Mouse (Mus musculus): Measurements from ENCODE around the gene Dnajc2.

DNA sequence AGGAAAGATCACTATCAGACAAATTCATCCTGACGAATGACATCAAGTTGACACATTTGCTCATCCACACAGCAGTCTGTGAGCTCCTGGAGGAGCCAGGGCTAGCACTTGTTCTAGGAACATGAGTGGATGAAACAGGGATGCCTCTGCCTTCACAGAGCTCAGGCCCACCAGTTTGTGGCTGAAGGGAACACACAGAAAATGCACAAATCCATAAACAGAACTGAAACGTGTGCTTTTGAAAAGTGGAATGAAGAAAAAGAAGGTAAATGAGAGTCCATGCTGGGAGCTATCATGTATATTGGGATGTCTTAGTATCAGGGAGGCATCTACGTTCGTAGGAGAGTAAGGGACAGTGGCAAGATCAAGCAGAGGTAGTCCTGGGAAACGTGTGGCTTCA lies 55.9 kb downstream of the Dnajc2 start:
- no peak for TF ChIP-seq TAL1 (IDR thresholded peaks at IDR 0.05; ENCODE audit: low read length)
- no peak for TF ChIP-seq GATA1 (IDR thresholded peaks at IDR 0.05; ENCODE audit: low read length)
